Mouse (Mus musculus) spleen, postnatal 36 days (tissue): ENCODE measurements around the gene Soat2.
"Not testable (repeated sequence)": the region's sequence is repeated elsewhere in the genome, so short reads cannot be mapped to it uniquely, and the experiment has no call there.

Experiments used
- DNase-seq, 2 experiments: peaks; one replicate each; pipeline ENCODE4 v3.0.0; 2022; ENCODE audit warnings: low spot score in 2 of 2, mixed read lengths in 1 of 2

Soat2 gene

GRCm38 (mm10) chr15:102146089-102146488 lies 4.2 kb upstream of the Soat2 start:
- no peak for DNase-seq

- peak in 1 of 2 experiments; percentile 31 for DNase-seq
These were observed 3.4 kb upstream of the Soat2 start for GRCm38 (mm10) chr15:102146882-102147281.

GRCm38 (mm10) chr15:102147674-102148402 lies 2.5 kb upstream of the Soat2 start:
- DNase-seq: no peak

GRCm38 (mm10) chr15:102149561-102149960 lies 765 bp upstream of the Soat2 start:
- no peak for DNase-seq

GRCm38 (mm10) chr15:102152646-102153045 lies 2.3 kb downstream of the Soat2 start:
- no peak for DNase-seq

- not testable (repeated sequence) for DNase-seq
These were observed 4.7 kb downstream of the Soat2 start for GRCm38 (mm10) chr15:102155006-102155405.

GRCm38 (mm10) chr15:102156836-102157235 lies 6.5 kb downstream of the Soat2 start:
- no peak for DNase-seq

GRCm38 (mm10) chr15:102160415-102161060 lies 10.2 kb downstream of the Soat2 start:
- DNase-seq: no peak

- no peak for DNase-seq
These were observed 13.8 kb downstream of the Soat2 start for GRCm38 (mm10) chr15:102163900-102164693.

- no peak for DNase-seq
These were observed 15.3 kb downstream of the Soat2 start for GRCm38 (mm10) chr15:102165468-102166100.

GRCm38 (mm10) chr15:102167620-102168021 lies 17.3 kb downstream of the Soat2 start:
- no peak for DNase-seq

- DNase-seq: no peak
These were observed 18.7 kb downstream of the Soat2 start for GRCm38 (mm10) chr15:102169064-102169463.

- DNase-seq: no peak
These were observed 23.3 kb downstream of the Soat2 start for GRCm38 (mm10) chr15:102173581-102173980.

GRCm38 (mm10) chr15:102175736-102176319 lies 25.5 kb downstream of the Soat2 start:
- no peak for DNase-seq

- DNase-seq: no peak
These were observed 26.4 kb downstream of the Soat2 start for GRCm38 (mm10) chr15:102176571-102177316.

- no peak for DNase-seq
These were observed 27.1 kb downstream of the Soat2 start for GRCm38 (mm10) chr15:102177417-102177816.

GRCm38 (mm10) chr15:102178279-102178678 lies 28.0 kb downstream of the Soat2 start:
- DNase-seq: peak; percentile 74 to 81

- DNase-seq: no peak
These were observed 28.8 kb downstream of the Soat2 start for GRCm38 (mm10) chr15:102179106-102179505.

- no peak for DNase-seq
These were observed 29.6 kb downstream of the Soat2 start for GRCm38 (mm10) chr15:102179924-102180323.

GRCm38 (mm10) chr15:102183076-102183475 lies 32.8 kb downstream of the Soat2 start:
- no peak for DNase-seq

GRCm38 (mm10) chr15:102186239-102186638 lies 35.9 kb downstream of the Soat2 start:
- DNase-seq: no peak
